Mouse (Mus musculus) intestine, embryonic 15.5 days (tissue): ENCODE results near the gene Ttll9. TPM values are rescaled to one million over a fixed set of nuclear protein-coding genes. Genes with fewer than 3 reads are reported as not detected.

Experiments used
- ATAC-seq: fragments of 200-750 bp; cut with Nextera tagmentation; 2 replicates; pipeline ENCODE4 v1.8.0; 2017; ENCODE audit warnings: moderate TSS enrichment, moderate library complexity
- H3K27ac ChIP-seq: fragments of 300-500 bp; sonication (generic); 2 replicates; pipeline ENCODE4 v1.5.1; 2015; ENCODE audit warnings: mild to moderate bottlenecking, inconsistent platforms
- H3K27me3 ChIP-seq: fragments of 300-500 bp; sonication (generic); replicated peaks from 2 replicates; pipeline ENCODE4 v1.6.1; 2015; ENCODE audit warnings: inconsistent platforms
- H3K36me3 ChIP-seq: fragments of 300-500 bp; sonication (generic); 2 replicates; pipeline ENCODE4 v1.6.1; 2015; ENCODE audit warnings: inconsistent platforms
- H3K4me1 ChIP-seq: fragments of 300-500 bp; sonication (generic); replicated peaks from 2 replicates; pipeline ENCODE4 v1.6.1; 2015; ENCODE audit warnings: inconsistent platforms
- H3K4me2 ChIP-seq: fragments of 300-500 bp; sonication (generic); replicated peaks from 2 replicates; pipeline ENCODE4 v1.6.1; 2015; ENCODE audit warnings: mild to moderate bottlenecking, inconsistent platforms
- H3K4me3 ChIP-seq: fragments of 300-500 bp; sonication (generic); replicated peaks from 2 replicates; pipeline ENCODE4 v1.5.1; 2015; ENCODE audit warnings: inconsistent platforms
- H3K9ac ChIP-seq: fragments of 300-500 bp; sonication (generic); 2 replicates; pipeline ENCODE4 v1.6.1; 2015; ENCODE audit warnings: inconsistent platforms
- H3K9me3 ChIP-seq: fragments of 300-500 bp; sonication (generic); 2 replicates; pipeline ENCODE4 v1.6.1; 2016; ENCODE audit warnings: inconsistent platforms
- WGBS: fragments of 180-500 bp; shearing (Covaris S2); methylation state at CpG from one replicate; pipeline ENCODE4 v1.1.7; 2015; 5-methylcytosine and 5-hydroxymethylcytosine counted together
- polyA plus RNA-seq: library from polyadenylated mRNA; unstranded; fragments of >200 nt; fragmentation: Nextera tagmentation; extraction: Ambion mirVana; gene quantifications from 2 replicates; pipeline ENCODE4 v1.2.1, GENCODE M21; 2015

Ttll9 gene
- polyA plus RNA-seq, 1 experiment from 2014 or later, result 0.18 TPM

DNA sequence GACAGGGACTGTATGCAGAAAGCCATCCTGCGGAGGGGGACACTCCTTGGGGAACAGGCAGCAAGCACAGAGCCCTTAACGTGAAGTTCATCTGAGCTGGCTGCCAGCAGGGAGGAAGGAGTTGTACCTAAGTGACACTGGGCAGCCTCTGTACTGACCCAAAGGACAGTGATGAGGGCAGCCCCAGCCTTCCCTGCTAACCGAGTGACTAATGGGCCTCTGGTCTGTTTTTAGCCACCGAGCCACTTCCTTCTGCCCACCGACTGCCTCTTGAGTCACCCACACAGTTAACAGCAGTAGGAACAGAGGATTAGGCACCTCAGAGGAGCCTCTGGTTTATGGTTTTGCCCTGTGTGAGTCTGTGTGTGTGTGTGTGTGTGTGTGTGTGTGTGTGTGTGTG lies 34.9 kb upstream of the Ttll9 start:
- Histone ChIP-seq H3K4me1 (peaks cover 19% of the 10 kb centered on the region; the same call in 1 of the 2 replicates), H3K9ac (no peak overlapping the region), H3K36me3 (no peaks in the 10 kb centered on the region), H3K9me3 (no peaks in the 10 kb centered on the region), H3K27me3 (no peaks in the 10 kb centered on the region), H3K27ac (no peak overlapping the region), H3K4me3 (no peak overlapping the region), H3K4me2 (no peak overlapping the region)
- WGBS, result 50% methylated on average over 5 of the region's 5 CpGs
- ATAC-seq, result no peak

DNA sequence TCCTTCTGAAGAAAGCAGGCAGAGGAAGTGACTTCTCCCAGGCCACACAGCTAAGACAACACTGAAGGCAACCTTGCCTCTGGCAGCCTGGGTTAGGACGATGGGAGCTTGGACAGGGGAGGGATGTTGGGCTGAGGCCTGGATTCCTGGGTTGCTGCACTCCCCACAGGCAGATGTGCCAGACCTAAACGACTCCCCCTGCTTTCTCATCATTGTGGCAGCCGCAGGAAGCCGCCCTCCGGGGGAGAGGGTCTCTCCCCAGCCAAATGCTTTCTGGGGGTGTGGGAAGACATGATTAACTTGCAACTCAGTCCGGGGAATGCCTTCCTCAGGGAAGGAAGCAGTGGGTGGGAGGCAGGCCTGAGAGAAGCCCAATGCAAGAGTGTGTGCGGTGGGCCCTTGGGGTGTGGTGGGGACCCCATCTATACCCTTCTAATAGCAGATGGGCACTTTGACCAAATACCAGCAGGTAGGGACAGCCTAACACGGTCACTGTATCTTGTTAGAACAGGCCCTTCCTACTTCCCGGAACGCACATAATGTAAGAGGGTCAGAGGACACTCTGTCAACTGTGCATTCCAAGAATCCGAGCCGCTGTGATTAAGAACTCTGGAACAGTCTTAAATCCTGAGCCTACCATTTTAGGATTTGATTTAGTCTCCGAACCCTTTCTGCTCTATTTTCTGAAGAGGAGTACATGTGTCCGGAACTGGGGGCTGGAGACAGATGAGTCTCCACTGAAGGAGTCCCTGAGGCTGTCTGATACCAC lies 33.9 kb upstream of the Ttll9 start:
- Histone ChIP-seq H3K36me3 (no peaks in the 10 kb centered on the region), H3K4me1 (0 out of 2 replicates have a peak, but pooled peaks cover 19% of the 10 kb centered on the region), H3K9ac (no peak overlapping the region), H3K4me2 (no peak overlapping the region), H3K4me3 (no peak overlapping the region), H3K27me3 (0 out of 2 replicates have a peak, but pooled peaks cover 7% of the 10 kb centered on the region), H3K9me3 (no peaks in the 10 kb centered on the region), H3K27ac (no peak overlapping the region)
- 47% methylated on average over 14 of the region's 14 CpGs for WGBS
- no peak; the same call in 1 of the 2 replicates for ATAC-seq

DNA sequence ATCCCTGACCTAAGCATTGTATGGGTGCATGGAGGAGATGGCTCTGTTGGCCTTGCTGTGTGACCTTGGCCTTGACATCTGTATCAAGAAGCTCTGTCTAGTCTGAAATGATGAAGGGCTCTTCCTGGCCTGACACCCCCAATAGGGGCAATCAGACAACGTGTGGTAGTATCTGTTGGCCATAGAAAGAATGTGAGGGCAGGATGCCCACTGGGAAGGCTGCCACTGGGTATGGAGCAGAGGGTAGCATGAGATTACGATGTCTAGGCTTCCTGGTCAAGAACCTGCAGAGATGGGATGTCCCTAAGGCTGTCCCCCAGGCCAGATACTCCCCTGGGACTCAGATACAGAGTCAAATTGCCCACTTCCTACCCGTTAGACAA lies 33.3 kb upstream of the Ttll9 start:
- ATAC-seq, result no peak

DNA sequence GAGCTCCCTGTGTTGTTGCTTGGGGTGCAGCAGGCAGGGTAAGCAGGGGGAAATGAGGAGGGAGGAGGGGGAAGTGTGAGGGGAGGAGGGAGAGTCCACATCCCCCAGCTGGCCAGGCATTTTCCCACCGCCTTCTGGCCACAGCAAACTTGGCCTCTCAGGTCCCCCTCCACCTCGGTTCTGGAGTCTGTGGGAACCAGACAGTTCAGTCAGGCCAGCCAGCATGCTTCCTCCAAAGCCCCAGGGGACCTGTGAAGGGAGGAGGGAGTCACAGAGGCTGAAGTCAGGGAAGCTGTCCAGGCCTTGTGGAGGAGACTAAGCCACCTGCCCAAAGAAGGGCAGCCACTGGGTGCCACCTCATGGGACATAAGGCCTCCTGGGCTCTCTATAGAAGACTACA lies 32.0 kb upstream of the Ttll9 start:
- no peak for ATAC-seq
- H3K27ac ChIP-seq, result 0 out of 2 replicates have a peak overlapping the region, but pooled peaks have one; percentile 44
- 0 out of 2 replicates have a peak, but pooled peaks cover 9% of the 10 kb centered on the region for H3K27me3 ChIP-seq
- no peak overlapping the region for H3K4me2 ChIP-seq
- no peaks in the 10 kb centered on the region for H3K9me3 ChIP-seq
- H3K4me1 ChIP-seq, result 0 out of 2 replicates have a peak, but pooled peaks cover 15% of the 10 kb centered on the region
- no peak overlapping the region for H3K9ac ChIP-seq
- no peaks in the 10 kb centered on the region for H3K36me3 ChIP-seq
- WGBS, result 37% methylated on average over 2 of the region's 2 CpGs
- H3K4me3 ChIP-seq, result no peak overlapping the region

More for the DNA sequence above, 33.3 kb upstream of the Ttll9 start:
- H3K4me2 ChIP-seq, result no peak overlapping the region
- H3K4me3 ChIP-seq, result no peak overlapping the region
- H3K27me3 ChIP-seq, result 0 out of 2 replicates have a peak, but pooled peaks cover 9% of the 10 kb centered on the region
- WGBS, result 70% methylated on average over 3 of the region's 3 CpGs
- no peaks in the 10 kb centered on the region for H3K9me3 ChIP-seq
- H3K9ac ChIP-seq, result no peak overlapping the region
- no peak overlapping the region for H3K27ac ChIP-seq
- H3K36me3 ChIP-seq, result no peaks in the 10 kb centered on the region
- H3K4me1 ChIP-seq, result 0 out of 2 replicates have a peak, but pooled peaks cover 19% of the 10 kb centered on the region

DNA sequence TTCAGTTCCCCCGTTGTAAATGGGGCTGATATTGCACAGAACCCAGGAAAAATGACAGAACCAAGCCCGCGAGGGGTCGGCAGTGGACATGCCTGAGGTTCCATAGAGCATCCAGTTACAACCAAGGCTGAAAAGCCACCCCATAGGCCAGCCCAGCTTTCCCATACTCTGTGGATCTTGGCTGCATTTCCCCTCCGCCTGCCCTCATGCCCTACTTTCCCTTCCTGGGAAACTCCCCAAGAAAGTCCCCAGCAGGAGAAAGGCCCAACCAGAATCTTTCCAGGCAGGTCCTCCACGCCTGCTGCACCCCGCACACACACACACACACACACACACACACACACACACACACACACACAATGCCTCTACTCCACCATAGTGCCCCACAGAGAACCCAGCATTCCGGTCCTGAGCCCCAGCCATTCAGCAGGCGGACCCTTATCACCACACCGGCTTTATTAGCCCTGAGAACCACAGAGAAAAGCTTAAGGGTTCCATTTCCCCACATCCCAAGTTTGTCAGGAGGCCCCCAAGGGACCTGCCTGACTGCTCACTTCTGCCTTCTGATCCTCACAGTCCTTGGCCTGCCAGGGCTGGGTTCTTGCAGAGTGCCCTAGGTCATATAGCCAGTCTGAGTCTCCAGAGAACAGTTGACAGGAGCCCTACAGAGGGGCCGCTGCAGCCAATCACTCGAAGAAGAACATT lies 30.7 kb upstream of the Ttll9 start:
- 62% methylated on average over 12 of the region's 12 CpGs for WGBS

DNA sequence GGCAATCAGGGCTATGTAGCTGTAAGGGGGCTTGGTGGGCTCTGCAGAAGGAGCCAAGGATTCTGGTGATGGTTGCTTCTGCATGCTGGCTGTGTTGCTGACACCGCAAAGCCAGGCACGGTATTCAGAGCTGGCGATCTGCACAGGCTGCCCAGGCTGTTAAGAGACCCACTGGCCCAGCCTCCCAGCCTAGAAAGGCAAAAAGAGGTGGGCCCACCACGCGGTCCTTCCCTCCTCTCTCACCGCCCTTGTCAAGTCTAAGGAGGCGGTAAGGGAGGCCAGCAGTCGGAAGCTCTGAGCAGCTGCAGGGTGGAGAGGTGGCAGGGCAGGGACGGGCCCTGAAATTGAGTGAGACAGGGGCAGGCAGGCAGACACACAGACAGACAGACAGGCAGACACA lies 29.2 kb upstream of the Ttll9 start, which contains the start of gene Foxs1:
Gene Foxs1 (minus strand): TSS at position 161 of the 400 bp plus-strand sequence.
- Histone ChIP-seq H3K4me3 (no peak within 1 kb of the TSS), H3K27me3 (peaks cover 13% of the 10 kb centered on the region; the same call in 1 of the 2 replicates), H3K9ac (no peak within 1 kb of the TSS), H3K36me3 (no peaks in the 10 kb centered on the region), H3K9me3 (no peaks in the 10 kb centered on the region), H3K4me1 (0 out of 2 replicates have a peak, but pooled peaks cover 2% of the 10 kb centered on the region), H3K4me2 (0 out of 2 replicates have a peak within 1 kb of the TSS, but pooled peaks have one; percentile 9), H3K27ac (0 out of 2 replicates have a peak within 1 kb of the TSS, but pooled peaks have one; percentile 1)
- ATAC-seq, result peak; percentile 42; the same call in 1 of the 2 replicates
- 30% methylated on average over 9 of the region's 9 CpGs for WGBS

More for the DNA sequence above, 30.7 kb upstream of the Ttll9 start:
- H3K9me3 ChIP-seq, result no peaks in the 10 kb centered on the region
- H3K4me1 ChIP-seq, result 0 out of 2 replicates have a peak, but pooled peaks cover 11% of the 10 kb centered on the region
- peaks cover 13% of the 10 kb centered on the region; the same call in 1 of the 2 replicates for H3K27me3 ChIP-seq
- H3K27ac ChIP-seq, result peak overlapping the region; percentile 27; the same call in 1 of the 2 replicates
- no peak overlapping the region for H3K4me3 ChIP-seq
- no peaks in the 10 kb centered on the region for H3K36me3 ChIP-seq
- no peak overlapping the region; the same call in 1 of the 2 replicates for H3K4me2 ChIP-seq
- ATAC-seq, result peak; percentile 27; the same call in 1 of the 2 replicates
- H3K9ac ChIP-seq, result no peak overlapping the region

DNA sequence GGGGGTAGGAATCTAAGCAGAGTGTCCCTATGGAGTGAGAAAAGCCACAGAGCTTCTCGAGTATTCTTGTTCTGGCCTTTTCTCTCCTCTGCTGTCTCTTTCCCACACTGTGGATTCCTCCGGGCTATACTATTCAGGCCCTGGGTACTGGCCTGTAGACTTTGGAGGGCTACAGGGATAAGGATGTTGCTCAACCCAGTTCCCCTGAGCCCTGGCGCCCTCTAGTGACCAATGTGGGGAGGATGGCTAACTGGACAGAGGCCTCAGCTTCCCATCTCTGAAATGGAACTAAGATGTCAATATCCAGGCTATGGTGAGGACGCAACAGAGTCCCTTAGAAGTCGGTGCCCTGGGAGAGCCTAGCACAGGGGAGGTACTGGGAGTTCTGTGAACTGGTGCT lies 28.7 kb upstream of the Ttll9 start:
- Histone ChIP-seq H3K9me3 (no peaks in the 10 kb centered on the region), H3K27ac (no peak overlapping the region), H3K4me2 (no peak overlapping the region), H3K4me1 (0 out of 2 replicates have a peak, but pooled peaks cover 2% of the 10 kb centered on the region), H3K27me3 (peaks cover 13% of the 10 kb centered on the region; the same call in 1 of the 2 replicates), H3K36me3 (no peaks in the 10 kb centered on the region), H3K9ac (no peak overlapping the region), H3K4me3 (no peak overlapping the region)
- 38% methylated on average over 5 of the region's 5 CpGs for WGBS
- no peak for ATAC-seq

DNA sequence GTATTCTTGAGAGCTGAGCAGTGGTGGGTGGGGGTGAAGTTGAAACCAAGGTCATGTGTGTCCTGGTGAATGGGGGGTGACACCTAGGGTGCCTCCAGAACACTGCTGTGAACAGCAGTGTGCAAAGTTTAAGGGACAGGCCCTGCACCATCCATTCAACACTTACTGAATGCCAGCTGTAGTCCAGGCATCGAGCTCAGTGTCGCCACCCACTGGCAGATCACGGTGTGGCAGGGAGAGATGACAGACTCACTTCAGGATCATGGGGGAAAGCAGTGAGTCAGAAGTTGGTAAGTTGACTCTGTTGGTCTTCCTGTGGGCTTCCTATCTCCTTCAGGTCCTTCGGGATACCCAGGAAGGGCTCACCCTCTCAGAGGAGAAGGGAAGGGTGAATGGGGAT lies 22.4 kb upstream of the Ttll9 start:
- Histone ChIP-seq H3K4me1 (peaks cover 5% of the 10 kb centered on the region), H3K9ac (no peak overlapping the region), H3K27me3 (peaks cover 58% of the 10 kb centered on the region), H3K27ac (no peak overlapping the region), H3K4me2 (no peak overlapping the region), H3K9me3 (no peaks in the 10 kb centered on the region), H3K36me3 (no peaks in the 10 kb centered on the region), H3K4me3 (no peak overlapping the region)
- WGBS, result 11% methylated on average over 4 of the region's 4 CpGs
- no peak for ATAC-seq

DNA sequence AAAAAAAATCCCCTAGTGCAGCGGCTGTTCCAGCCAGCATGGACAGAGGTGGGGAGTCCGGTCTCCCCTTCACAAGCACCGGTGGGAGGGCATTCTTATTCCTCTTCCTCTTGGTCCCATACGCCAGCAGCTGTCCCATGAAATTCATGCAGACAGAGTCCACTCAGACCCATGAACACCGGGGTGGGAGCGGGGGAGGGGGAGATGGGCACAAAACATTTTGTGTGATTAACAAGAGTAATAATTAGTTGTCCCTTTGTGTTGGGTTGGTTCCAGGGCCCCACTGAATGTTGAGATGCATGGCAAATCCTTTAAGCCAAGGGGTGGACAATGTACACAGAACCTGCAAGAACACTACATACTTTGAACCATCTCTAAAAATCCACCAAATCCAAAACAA lies 21.2 kb upstream of the Ttll9 start:
- Histone ChIP-seq H3K9me3 (no peaks in the 10 kb centered on the region), H3K27ac (no peak overlapping the region), H3K36me3 (no peaks in the 10 kb centered on the region), H3K4me3 (no peak overlapping the region), H3K27me3 (peaks cover 68% of the 10 kb centered on the region), H3K9ac (no peak overlapping the region), H3K4me1 (peaks cover 5% of the 10 kb centered on the region), H3K4me2 (no peak overlapping the region)
- WGBS, result 79% methylated on average over 6 of the region's 6 CpGs
- no peak for ATAC-seq

DNA sequence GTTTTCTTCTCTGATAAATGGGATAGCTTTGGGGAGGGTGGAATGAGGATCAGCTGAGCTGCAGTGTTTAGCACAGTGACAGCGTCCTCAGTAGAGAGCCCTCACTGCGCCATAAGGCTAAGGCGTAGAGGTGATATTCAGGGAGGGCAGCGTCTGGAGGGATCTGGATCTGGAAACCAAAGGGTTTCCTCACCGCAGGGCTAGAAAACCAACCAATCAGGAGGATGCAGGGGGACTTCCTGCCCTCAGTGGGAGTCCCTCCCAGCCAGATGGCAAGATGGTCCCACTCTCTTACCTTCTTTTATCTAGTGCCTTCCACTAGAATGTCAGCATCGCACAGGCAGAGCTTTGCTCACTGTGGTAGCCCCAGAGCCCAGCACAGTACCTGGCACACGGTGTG lies 20.5 kb upstream of the Ttll9 start:
- no peak for ATAC-seq
- no peak overlapping the region for H3K4me3 ChIP-seq
- H3K36me3 ChIP-seq, result no peaks in the 10 kb centered on the region
- no peak overlapping the region for H3K9ac ChIP-seq
- H3K27me3 ChIP-seq, result peaks cover 72% of the 10 kb centered on the region
- H3K9me3 ChIP-seq, result no peaks in the 10 kb centered on the region
- 29% methylated on average over 7 of the region's 7 CpGs for WGBS
- H3K4me1 ChIP-seq, result peaks cover 5% of the 10 kb centered on the region
- no peak overlapping the region for H3K27ac ChIP-seq
- no peak overlapping the region for H3K4me2 ChIP-seq

DNA sequence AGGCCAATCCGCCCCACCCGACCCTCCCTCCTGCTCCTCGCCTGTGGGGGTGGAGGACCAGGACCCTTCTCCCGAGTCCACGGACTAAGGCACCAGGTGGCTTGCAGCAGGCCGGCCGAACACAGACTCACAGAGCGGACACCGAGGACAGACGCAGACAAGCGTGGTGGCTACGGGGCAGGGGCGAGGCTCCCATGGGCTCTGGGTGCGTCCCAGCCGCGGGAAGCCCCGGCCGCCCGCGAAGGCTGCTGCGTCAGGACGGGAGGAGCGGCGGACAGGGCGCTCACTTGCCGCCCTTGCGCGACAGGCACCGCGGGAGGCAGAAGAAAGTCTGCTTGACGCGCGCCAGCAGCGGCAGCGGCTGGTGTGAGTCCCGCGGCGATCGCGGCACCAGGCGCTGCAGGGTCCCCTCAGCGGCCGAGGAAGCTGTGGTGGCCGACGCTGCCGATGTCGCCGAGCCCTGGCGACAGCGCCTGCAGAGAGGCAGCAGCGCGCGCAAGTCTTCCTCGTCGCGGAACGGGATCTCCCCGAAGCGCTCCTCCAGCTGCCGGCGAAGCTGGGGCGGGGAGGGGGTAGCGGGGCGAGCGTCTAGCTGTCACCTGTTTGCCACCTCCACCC lies 19.3 kb upstream of the Ttll9 start:
- H3K4me1 ChIP-seq, result peaks cover 5% of the 10 kb centered on the region
- H3K4me2 ChIP-seq, result peak overlapping the region; percentile 77
- WGBS, result 1% methylated on average over 52 of the region's 65 CpGs
- no peak overlapping the region for H3K27ac ChIP-seq
- no peak for ATAC-seq
- peaks cover 82% of the 10 kb centered on the region for H3K27me3 ChIP-seq
- no peak overlapping the region for H3K9ac ChIP-seq
- peak overlapping the region; percentile 35 for H3K4me3 ChIP-seq
- no peaks in the 10 kb centered on the region for H3K9me3 ChIP-seq
- no peaks in the 10 kb centered on the region for H3K36me3 ChIP-seq

DNA sequence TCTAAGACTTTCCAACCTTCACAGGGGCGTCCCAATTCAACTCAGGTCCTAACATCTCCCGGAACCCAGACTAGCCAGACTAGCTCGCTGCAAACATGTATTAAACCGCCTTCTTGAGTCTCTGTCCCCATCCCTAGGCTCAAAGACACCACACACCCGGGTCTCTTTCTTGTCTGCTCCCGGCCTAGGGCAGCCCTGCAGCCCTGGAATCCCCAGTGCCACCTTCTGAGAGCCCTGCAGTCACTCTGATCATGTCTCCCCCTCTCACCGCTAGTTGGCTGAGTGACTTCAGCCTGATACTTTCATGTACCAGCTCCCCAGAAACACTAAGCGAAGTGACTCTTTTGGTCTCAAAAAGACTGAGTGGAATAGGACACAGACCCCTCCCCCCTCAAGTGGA lies 18.7 kb upstream of the Ttll9 start:
- peak overlapping the region; percentile 35 for H3K4me3 ChIP-seq
- 10% methylated on average over 8 of the region's 8 CpGs for WGBS
- H3K9me3 ChIP-seq, result no peaks in the 10 kb centered on the region
- no peak for ATAC-seq
- H3K27ac ChIP-seq, result no peak overlapping the region
- H3K4me2 ChIP-seq, result peak overlapping the region; percentile 77
- H3K27me3 ChIP-seq, result peaks cover 88% of the 10 kb centered on the region
- H3K36me3 ChIP-seq, result no peaks in the 10 kb centered on the region
- no peak overlapping the region for H3K9ac ChIP-seq
- peaks cover 5% of the 10 kb centered on the region for H3K4me1 ChIP-seq
